Mouse (Mus musculus): ENCODE measurements around the gene Olfr1307. TPM values are rescaled to one million over a fixed set of nuclear protein-coding genes. Genes with fewer than 3 reads are reported as not detected.

The Olfr1307 gene
- under 1 TPM; 0.02 TPM for total RNA-seq (2023)

GRCm38 (mm10) chr2:111949340-111949739 is at the start of gene Olfr1307:
Olfr1307 (minus strand) TSS chr2:111949440.

GRCm38 (mm10) chr2:111990181-111990580 is 40.9 kb upstream of the Olfr1307 start, which contains the start of gene Olfr1309:
Olfr1309 (minus strand) TSS chr2:111990281.

GRCm38 (mm10) chr2:111964844-111965243 is 15.6 kb upstream of the Olfr1307 start, which contains the start of gene Olfr1308:
Olfr1308 (minus strand) TSS chr2:111964944.

GRCm38 (mm10) chr2:111916171-111916570 is 33.1 kb downstream of the Olfr1307 start, which contains the start of gene Olfr1306:
Olfr1306 (minus strand) TSS chr2:111916271.

Other genes with a start within 250 kb of the Olfr1307 start
- gene Olfr1301, start 198.4 kb downstream of the Olfr1307 start, total RNA-seq (2023) = not detected
- gene Olfr1302, start 172.0 kb downstream of the Olfr1307 start, total RNA-seq (2023) = not detected
- gene Olfr1303, start 129.1 kb downstream of the Olfr1307 start, total RNA-seq (2023) = not detected
- not detected for gene Olfr1305, start 72.3 kb downstream of the Olfr1307 start, total RNA-seq (2023)
- gene Olfr1306, start 33.2 kb downstream of the Olfr1307 start, total RNA-seq (2023) = not detected
- gene Olfr1308, start 15.5 kb upstream of the Olfr1307 start, total RNA-seq (2023) = not detected
- not detected for gene Olfr1309, start 40.8 kb upstream of the Olfr1307 start, total RNA-seq (2023)
- gene Olfr1310, start 63.3 kb upstream of the Olfr1307 start, total RNA-seq (2023) = not detected
- not detected for gene Olfr1311, start 75.0 kb upstream of the Olfr1307 start, total RNA-seq (2023)
- gene Olfr1312, start 100.8 kb upstream of the Olfr1307 start, total RNA-seq (2023) = not detected
- not detected for gene Olfr1313, start 128.4 kb upstream of the Olfr1307 start, total RNA-seq (2023)
- gene Olfr1314, start 147.3 kb upstream of the Olfr1307 start, total RNA-seq (2023) = not detected
- gene Olfr1315-ps1, start 166.0 kb upstream of the Olfr1307 start, total RNA-seq (2023) = not detected
- gene Olfr1316, start 185.5 kb upstream of the Olfr1307 start, total RNA-seq (2023) = not detected
- gene Olfr1317, start 190.9 kb upstream of the Olfr1307 start, total RNA-seq (2023) = not detected
- gene Olfr1318, start 204.8 kb upstream of the Olfr1307 start, total RNA-seq (2023) = not detected